Mouse (Mus musculus) limb, embryonic 11.5 days (tissue): ENCODE measurements around the gene Selenoh. TPM values are rescaled to one million over a fixed set of nuclear protein-coding genes. Genes with fewer than 3 reads are reported as not detected.
"Not testable (repeated sequence)": the region's sequence is repeated elsewhere in the genome, so short reads cannot be mapped to it uniquely, and the experiment has no call there.

Experiments
- ATAC-seq: fragments of 200-750 bp; cut with Nextera tagmentation; 2 replicates; pipeline ENCODE4 v1.8.0; 2017; ENCODE audit warnings: low read depth; ENCODE audit not compliant: insufficient number of reproducible peaks, low FRiP score, low TSS enrichment
- DNase-seq: peaks from one replicate; pipeline ENCODE4 v3.0.0-alpha.2; 2015; ENCODE audit warnings: low spot score
- H3K27ac ChIP-seq: fragments of 300-500 bp; sonication (generic); replicated peaks from 2 replicates; pipeline ENCODE4 v1.5.1; 2014; ENCODE audit warnings: low read depth, mild to moderate bottlenecking, low read length
- H3K27me3 ChIP-seq: fragments of 300-500 bp; sonication (generic); 2 replicates; pipeline ENCODE4 v1.6.1; 2014; ENCODE audit warnings: mild to moderate bottlenecking, low read length, mixed read lengths; ENCODE audit not compliant: control insufficient read depth, insufficient read depth
- H3K36me3 ChIP-seq: fragments of 300-500 bp; sonication (generic); 2 replicates; pipeline ENCODE4 v1.6.1; 2014; ENCODE audit warnings: mild to moderate bottlenecking, low read length, moderate library complexity, mixed read lengths; ENCODE audit not compliant: control insufficient read depth, insufficient read depth
- H3K4me1 ChIP-seq: fragments of 300-500 bp; sonication (generic); 2 replicates; pipeline ENCODE4 v1.6.1; 2014; ENCODE audit warnings: low read length, mixed read lengths; ENCODE audit not compliant: control insufficient read depth, insufficient read depth
- H3K4me2 ChIP-seq: fragments of 300-500 bp; sonication (generic); 2 replicates; pipeline ENCODE4 v1.6.1; 2014; ENCODE audit warnings: low read depth, mild to moderate bottlenecking, moderate library complexity; ENCODE audit not compliant: severe bottlenecking
- H3K4me3 ChIP-seq: fragments of 300-500 bp; sonication (generic); 2 replicates; pipeline ENCODE4 v1.5.1; 2014; ENCODE audit warnings: low read depth, low read length
- H3K9ac ChIP-seq: fragments of 300-500 bp; sonication (generic); 2 replicates; pipeline ENCODE4 v1.6.1; 2014; ENCODE audit warnings: mild to moderate bottlenecking, low read length
- H3K9me3 ChIP-seq: fragments of 300-500 bp; sonication (generic); 2 replicates; pipeline ENCODE4 v1.6.1; 2016; ENCODE audit warnings: low read length; ENCODE audit not compliant: control insufficient read depth
- WGBS: fragments of 180-500 bp; shearing (Covaris S2); extraction: QIAGEN DNeasy Blood & Tissue Kit; methylation state at CpG from one replicate; pipeline ENCODE4 v1.1.7; 2014; 5-methylcytosine and 5-hydroxymethylcytosine counted together
- polyA plus RNA-seq: library from polyadenylated mRNA; unstranded; fragments of >200 nt; fragmentation: Nextera tagmentation; extraction: Ambion mirVana; gene quantifications from 2 replicates; pipeline ENCODE4 v1.2.1, GENCODE M21; 2014

The Selenoh gene
- polyA plus RNA-seq, 1 experiment from 2014 or later, result 509 TPM

- 18% methylated on average over 8 of the region's 8 CpGs for WGBS
- peaks cover 7% of the 10 kb centered on the region; the same call in 1 of the 2 replicates for H3K36me3 ChIP-seq
- ATAC-seq, result no peak
- H3K4me2 ChIP-seq, result peak within 1 kb of the TSS; percentile 58
- no peaks in the 10 kb centered on the region for H3K27me3 ChIP-seq
- no peak for DNase-seq
- H3K27ac ChIP-seq, result 0 out of 2 replicates have a peak within 1 kb of the TSS, but pooled peaks have one; percentile 42
- H3K4me1 ChIP-seq, result 0 out of 2 replicates have a peak, but pooled peaks cover 3% of the 10 kb centered on the region
- no peaks in the 10 kb centered on the region for H3K9me3 ChIP-seq
- H3K4me3 ChIP-seq, result peak within 1 kb of the TSS; percentile 98
- peak within 1 kb of the TSS; percentile 90 for H3K9ac ChIP-seq
Observed at GRCm38 (mm10) chr2:84679016-84679415, 8.4 kb upstream of the Selenoh start, which contains the start of gene Tmx2. TSS of gene Tmx2 (minus strand) at chr2:84679140.

- Histone ChIP-seq H3K27ac (0 out of 2 replicates have a peak within 1 kb of the TSS, but pooled peaks have one; percentile 42), H3K36me3 (peaks cover 7% of the 10 kb centered on the region; the same call in 1 of the 2 replicates), H3K9ac (peak within 1 kb of the TSS; percentile 90), H3K4me2 (peak within 1 kb of the TSS; percentile 74), H3K4me3 (peak within 1 kb of the TSS; percentile 98), H3K4me1 (0 out of 2 replicates have a peak, but pooled peaks cover 3% of the 10 kb centered on the region), H3K9me3 (no peaks in the 10 kb centered on the region), H3K27me3 (no peaks in the 10 kb centered on the region)
- DNase-seq (peak; percentile 90), ATAC-seq (peak; percentile 100)
- 0% methylated on average over 44 of the region's 44 CpGs for WGBS
Observed at GRCm38 (mm10) chr2:84677968-84678880, 7.7 kb upstream of the Selenoh start, which contains the start of the genes Gm28635 and Med19. TSS of gene Gm28635 (minus strand) at chr2:84678041. TSS of gene Med19 (plus strand) at chr2:84678402.

- Histone ChIP-seq H3K4me2 (peak overlapping the region; percentile 74), H3K4me3 (peak overlapping the region; percentile 98), H3K9me3 (no peaks in the 10 kb centered on the region), H3K27me3 (no peaks in the 10 kb centered on the region), H3K27ac (no peak overlapping the region), H3K9ac (peak overlapping the region; percentile 47; the same call in 1 of the 2 replicates), H3K36me3 (peaks cover 7% of the 10 kb centered on the region; the same call in 1 of the 2 replicates), H3K4me1 (0 out of 2 replicates have a peak, but pooled peaks cover 3% of the 10 kb centered on the region)
- peak; percentile 70 for DNase-seq
- WGBS, result 12% methylated on average over 22 of the region's 22 CpGs
- peak; percentile 70 for ATAC-seq
Observed at GRCm38 (mm10) chr2:84677270-84677967, 6.8 kb upstream of the Selenoh start.

- not testable (repeated sequence) for H3K9ac ChIP-seq, H3K4me1 ChIP-seq, ATAC-seq, H3K4me2 ChIP-seq, DNase-seq, H3K36me3 ChIP-seq, H3K4me3 ChIP-seq, H3K9me3 ChIP-seq, H3K27ac ChIP-seq, H3K27me3 ChIP-seq
- WGBS, result 66% methylated on average over 4 of the region's 5 CpGs
Observed at GRCm38 (mm10) chr2:84671535-84671934, 965 bp upstream of the Selenoh start.

- Histone ChIP-seq H3K4me2 (peak overlapping the region; percentile 69), H3K4me3 (peak overlapping the region; percentile 89), H3K36me3 (peaks cover 7% of the 10 kb centered on the region; the same call in 1 of the 2 replicates), H3K27me3 (no peaks in the 10 kb centered on the region), H3K27ac (peak overlapping the region; percentile 94), H3K4me1 (peaks cover 5% of the 10 kb centered on the region), H3K9me3 (no peaks in the 10 kb centered on the region), H3K9ac (peak overlapping the region; percentile 95)
- ATAC-seq, result peak; percentile 74
- 3% methylated on average over 39 of the region's 39 CpGs for WGBS
- DNase-seq, result no peak
Observed at GRCm38 (mm10) chr2:84669828-84670568, 572 bp downstream of the Selenoh start.

- 66% methylated on average over 12 of the region's 12 CpGs for WGBS
- no peak overlapping the region for H3K9ac ChIP-seq
- H3K4me3 ChIP-seq, result no peak overlapping the region
- no peak overlapping the region for H3K27ac ChIP-seq
- no peak for ATAC-seq
- peaks cover 5% of the 10 kb centered on the region for H3K4me1 ChIP-seq
- no peak for DNase-seq
- H3K36me3 ChIP-seq, result no peaks in the 10 kb centered on the region; the same call in 1 of the 2 replicates
- H3K27me3 ChIP-seq, result no peaks in the 10 kb centered on the region
- no peaks in the 10 kb centered on the region for H3K9me3 ChIP-seq
- H3K4me2 ChIP-seq, result no peak overlapping the region
Observed at GRCm38 (mm10) chr2:84666081-84666480, 4.5 kb downstream of the Selenoh start.

GRCm38 (mm10) chr2:84662866-84663265 lies 7.7 kb downstream of the Selenoh start:
- Histone ChIP-seq H3K9ac (no peak overlapping the region), H3K36me3 (no peaks in the 10 kb centered on the region), H3K4me3 (no peak overlapping the region), H3K4me1 (no peaks in the 10 kb centered on the region), H3K4me2 (no peak overlapping the region), H3K9me3 (no peaks in the 10 kb centered on the region), H3K27me3 (no peaks in the 10 kb centered on the region), H3K27ac (no peak overlapping the region)
- peak; percentile 55 for DNase-seq
- no peak for ATAC-seq
- WGBS, result 28% methylated on average over 2 of the region's 2 CpGs
